Comparison of ENCODE assay signal across 8 mouse cellular contexts in the genomic region with DNA sequence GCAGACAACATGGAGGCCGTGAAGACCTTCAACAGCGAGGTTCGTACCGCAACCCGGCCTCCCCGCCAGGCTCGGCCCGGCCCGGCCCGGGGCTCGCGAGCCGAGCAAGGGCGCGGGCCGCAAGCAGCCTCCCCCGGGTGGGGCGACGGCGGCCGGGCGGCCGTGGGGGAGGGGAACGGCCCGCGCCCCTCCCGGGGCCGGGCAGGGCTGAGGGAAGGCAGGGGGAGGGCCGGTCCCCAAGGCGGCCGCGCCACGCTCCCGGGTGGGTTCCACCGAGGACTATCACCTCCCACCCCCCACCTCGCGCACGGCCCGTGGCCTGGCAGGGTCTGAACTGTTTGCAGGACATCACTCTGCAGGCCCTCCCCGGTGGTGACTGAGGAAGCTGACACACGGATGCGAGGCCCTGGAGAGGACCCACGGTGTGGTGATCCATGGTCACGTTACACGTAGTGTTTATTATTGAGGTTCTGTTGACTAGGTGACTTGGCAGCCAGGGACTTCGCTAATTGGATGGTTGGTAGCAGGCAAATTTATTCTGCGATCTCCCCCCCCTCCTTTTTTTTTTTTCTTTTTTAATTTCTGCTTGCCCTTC. TPM values are rescaled to one million over a fixed set of nuclear protein-coding genes. Genes with fewer than 3 reads are reported as not detected.
A peak's percentile ranks its signal among the peaks of the same experiment; 100 is the strongest.
DNase-seq lines count a peak whose midpoint lies in the region; ATAC-seq and TF ChIP-seq lines count a peak whose summit lies in the region.

No protein-coding gene starts in this region.

- H3K36me3 ChIP-seq in MEL (ENCODE audit: control insufficient read depth in 1 of 2, insufficient read depth in 2 of 2, low read length in 2 of 2), result peaks cover 3 to 31% of the 10 kb centered on the region in 2 experiments
- no peaks in the 10 kb centered on the region for H3K36me3 ChIP-seq in forebrain, embryonic 13.5 days (ENCODE audit: poor library complexity, severe bottlenecking)

- H3K9me3 ChIP-seq in MEL (replicated peaks; ENCODE audit: insufficient read depth, low read length), result no peaks in the 10 kb centered on the region
- H3K9me3 ChIP-seq in forebrain, embryonic 13.5 days (replicated peaks), result no peaks in the 10 kb centered on the region

- peak overlapping the region; percentile 84 to 99 for H3K4me3 ChIP-seq in MEL (ENCODE audit: control insufficient read depth in 1 of 2, insufficient read depth in 1 of 2, low read depth in 2 of 2, low read length in 2 of 2)
- peak overlapping the region; percentile 98 for H3K4me3 ChIP-seq in forebrain, embryonic 13.5 days

- H3K27me3 ChIP-seq in MEL (ENCODE audit: control insufficient read depth in 1 of 2, insufficient read depth in 2 of 2, low read length in 2 of 2), result no peaks in the 10 kb centered on the region
- H3K27me3 ChIP-seq in forebrain, embryonic 13.5 days, result no peaks in the 10 kb centered on the region

- peak overlapping the region; percentile 89 for H3K27ac ChIP-seq in MEL (ENCODE audit: control insufficient read depth, low read depth, low read length)
- H3K27ac ChIP-seq in forebrain, embryonic 13.5 days, result peak overlapping the region; percentile 99

- TF ChIP-seq POLR2A in MEL (IDR thresholded peaks at IDR 0.05; ENCODE audit: control insufficient read depth in 1 of 2, insufficient read depth in 1 of 2, low read depth in 1 of 2, low read length in 2 of 2, poor library complexity in 1 of 2), result peak in 1 of 2 experiments; percentile 21; a peak in 1 of 4 replicates

- peak overlapping the region; percentile 80 for H3K4me2 ChIP-seq in forebrain, embryonic 13.5 days

- peaks cover 58% of the 10 kb centered on the region for H3K79me2 ChIP-seq in MEL (ENCODE audit: control insufficient read depth, insufficient read depth, low read length, poor library complexity)

- WGBS in forebrain, embryonic 13.5 days, result under 1% methylated on average over 42 of the region's 47 CpGs

- H3K9ac ChIP-seq in MEL (ENCODE audit: control insufficient read depth, low read depth, low read length, poor library complexity, severe bottlenecking), result peak overlapping the region; percentile 87
- H3K9ac ChIP-seq in forebrain, embryonic 13.5 days, result peak overlapping the region; percentile 97

- TF ChIP-seq RAD21 in MEL (IDR thresholded peaks at IDR 0.05; ENCODE audit: low read depth, low read length), result no peak

- peak; percentile 78 for DNase-seq in MEL (ENCODE audit: low read depth, low spot score)
- peak; percentile 65 to 75 for DNase-seq in layer of hippocampus, postnatal 14 days (ENCODE audit: low spot score in 2 of 2)
- DNase-seq in lung, postnatal 25 days (ENCODE audit: low spot score), result peak; percentile 57
- DNase-seq in retina, postnatal 1 day, result peak; percentile 63
- DNase-seq in thymus, postnatal 4 days, result peak; percentile 70

- peak; percentile 57 for ATAC-seq in cerebellum, adult (ENCODE audit: insufficient number of reproducible peaks, low FRiP score, low TSS enrichment)
- peak; percentile 36 for ATAC-seq in forebrain, embryonic 13.5 days
- peak; percentile 54 to 76 for ATAC-seq in hematopoietic stem cell, adult 5-6 weeks (replicated peaks in 1 of 2; ENCODE audit: insufficient read depth in 1 of 2, low FRiP score in 2 of 2, low TSS enrichment in 1 of 2, low read depth in 1 of 2, poor library complexity in 2 of 2, severe bottlenecking in 2 of 2)

- TF ChIP-seq EP300 in MEL (IDR thresholded peaks at IDR 0.05; ENCODE audit: low read depth in 1 of 2, low read length in 2 of 2), result no peak

- peaks cover 7 to 17% of the 10 kb centered on the region in 2 experiments; a peak in 3 of 4 replicates for H3K4me1 ChIP-seq in MEL (ENCODE audit: control insufficient read depth in 1 of 2, insufficient read depth in 2 of 2, low read length in 2 of 2)
- peaks cover 39% of the 10 kb centered on the region for H3K4me1 ChIP-seq in forebrain, embryonic 13.5 days

- no peak for TF ChIP-seq CTCF in MEL (IDR thresholded peaks at IDR 0.05 in 2 of 3, conservative IDR thresholded peaks at IDR 0.05 in 1 of 3; ENCODE audit: control insufficient read depth in 1 of 3, insufficient read depth in 1 of 3, low read depth in 2 of 3, low read length in 3 of 3, poor library complexity in 1 of 3, severe bottlenecking in 1 of 3)

TF ChIP-seq in MEL, 35 proteins besides CTCF, POLR2A, EP300 and RAD21:
- TF ChIP-seq GATA1 (IDR thresholded peaks at IDR 0.05; ENCODE audit: low read depth, low read length), result no peak
- TF ChIP-seq BHLHE40 (IDR thresholded peaks at IDR 0.05; ENCODE audit: borderline replicate concordance, low read depth, low read length), result no peak
- TF ChIP-seq ZNF384 (IDR thresholded peaks at IDR 0.05; ENCODE audit: low read depth, low read length), result peak; percentile 79
- no peak for TF ChIP-seq POLR2AphosphoS5 (IDR thresholded peaks at IDR 0.05; ENCODE audit: borderline replicate concordance, low read depth, low read length)
- TF ChIP-seq ELF1 (IDR thresholded peaks at IDR 0.05; ENCODE audit: low read depth, low read length), result no peak
- TF ChIP-seq POLR2AphosphoS2 (IDR thresholded peaks at IDR 0.05; ENCODE audit: low read length), result no peak
- TF ChIP-seq ZKSCAN1 (IDR thresholded peaks at IDR 0.05; ENCODE audit: low read depth, low read length), result no peak
- no peak for TF ChIP-seq NRF1 (IDR thresholded peaks at IDR 0.05; ENCODE audit: insufficient read depth, low read depth, low read length, poor library complexity, severe bottlenecking)
- no peak for TF ChIP-seq CHD1 (IDR thresholded peaks at IDR 0.05; ENCODE audit: low read depth, low read length)
- peak; percentile 84 for TF ChIP-seq MXI1 (IDR thresholded peaks at IDR 0.05; ENCODE audit: low read depth, low read length)
- no peak for TF ChIP-seq KAT2A (conservative IDR thresholded peaks at IDR 0.05; ENCODE audit: low read depth, low read length)
- no peak for TF ChIP-seq CHD2 (IDR thresholded peaks at IDR 0.05; ENCODE audit: low read length)
- peak; percentile 30; the same call in 1 of the 2 replicates for TF ChIP-seq USF1 (IDR thresholded peaks at IDR 0.05; ENCODE audit: low read depth, low read length)
- no peak for TF ChIP-seq ZC3H11A (IDR thresholded peaks at IDR 0.05; ENCODE audit: low read depth, low read length)
- TF ChIP-seq ETS1 (IDR thresholded peaks at IDR 0.05; ENCODE audit: low read depth, low read length), result no peak
- no peak for TF ChIP-seq GABPA (IDR thresholded peaks at IDR 0.05; ENCODE audit: low read depth, low read length)
- no peak for TF ChIP-seq MYB (IDR thresholded peaks at IDR 0.05; ENCODE audit: low read depth, low read length)
- TF ChIP-seq SMC3 (IDR thresholded peaks at IDR 0.05; ENCODE audit: low read depth, low read length), result no peak
- TF ChIP-seq SIN3A (IDR thresholded peaks at IDR 0.05; ENCODE audit: low read length), result peak; percentile 83

RNA-seq across cellular contexts. Expression of a gene that starts 0.7 kb away (rescaled TPM):
- total RNA-seq in MEL (2012; rRNA removed), result 14.4 and 14.8 TPM in 2 replicates
- polyA plus RNA-seq in MEL (2012; ENCODE audit: insufficient read depth in 1 of 2, insufficient read length in 2 of 2, low read depth in 1 of 2, low replicate concordance in 2 of 2, missing spikeins in 1 of 2), result 10 to 100 TPM in 1 of 2 experiments, not detected in 1; 24.6 TPM
- 15.7 and 18.2 TPM in 2 replicates for polyA plus RNA-seq in forebrain, embryonic 13.5 days (2015; fragmentation: Nextera tagmentation; extraction: Ambion mirVana)
- 49.2 and 52.4 TPM in 2 replicates for total RNA-seq in hematopoietic stem cell, adult 5-6 weeks (2017)
- total RNA-seq in layer of hippocampus, postnatal 14 days (2021), result 10 to 100 TPM; 57.3 to 57.6 TPM

Comparison
In these comparisons a context has a peak if more than half of its experiments do, and no peak if none do; other contexts are left out.
1. Peak in every context shown above with its lines: DNase-seq, ATAC-seq, H3K4me3 ChIP-seq and H3K27ac ChIP-seq.